Mouse (Mus musculus) stomach, postnatal 0 days (tissue): ENCODE data around the gene Eif2a.

ENCODE experiments used
- CTCF ChIP-seq: IDR thresholded peaks from 2 replicates; pipeline ENCODE4 v1.5.1; 2016; ENCODE audit warnings: antibody characterized with exemption, low read depth, mild to moderate bottlenecking, moderate library complexity
- EP300 ChIP-seq: optimal IDR thresholded peaks from 2 replicates; pipeline ENCODE3; 2016; ENCODE audit warnings: antibody characterized with exemption

DNA sequence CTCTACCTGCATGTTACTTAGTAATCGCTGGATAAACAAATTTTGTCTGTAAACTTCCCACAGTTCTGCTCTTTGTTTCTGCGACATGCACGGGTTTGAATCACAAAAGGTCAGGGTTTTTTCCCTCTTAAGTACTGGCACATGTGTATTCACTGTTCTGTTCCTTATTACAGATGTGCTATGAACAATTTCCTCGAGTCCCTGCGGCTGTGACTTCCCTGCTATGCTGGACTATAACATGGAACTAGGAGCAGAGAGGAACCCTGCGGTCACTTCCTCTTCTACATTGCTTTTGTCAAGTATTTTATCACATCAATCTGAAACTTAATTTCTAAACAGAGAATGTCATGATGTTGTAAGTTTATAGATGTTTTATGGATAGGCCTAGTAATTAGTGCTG lies 5.3 kb upstream of the Eif2a start:
- no peak for TF ChIP-seq CTCF
- no peak for TF ChIP-seq EP300
